Mouse (Mus musculus): ENCODE data around the gene Tbc1d24. TPM values are rescaled to one million over a fixed set of nuclear protein-coding genes. Genes with fewer than 3 reads are reported as not detected.
A peak's percentile ranks its signal among the peaks of the same experiment; 100 is the strongest.

Tbc1d24 gene
- polyA plus RNA-seq, 1 experiment from 2014 or later = 1.8 TPM

GRCm38 (mm10) chr17:24167891-24168505 is 37.4 kb downstream of the Tbc1d24 start:
- Histone ChIP-seq H3K9ac (replicated peaks; ENCODE audit: low read depth) (0 out of 2 replicates have a peak overlapping the region, but pooled peaks have one; percentile 94), H3K4me2 (replicated peaks; ENCODE audit: low read depth, low read length) (peak overlapping the region; percentile 89), H3K9me3 (ENCODE audit: low read length) (no peaks in the 10 kb centered on the region), H3K36me3 (ENCODE audit: insufficient read depth, low read length) (no peaks in the 10 kb centered on the region), H3K27ac (ENCODE audit: low read length) (peak overlapping the region; percentile 97), H3K4me3 (ENCODE audit: low read depth, low read length) (peak overlapping the region; percentile 68), H3K27me3 (replicated peaks; ENCODE audit: insufficient read depth, low read length) (no peaks in the 10 kb centered on the region), H3K4me1 (ENCODE audit: insufficient read depth, low read depth, low read length) (peaks cover 6% of the 10 kb centered on the region; the same call in 1 of the 2 replicates)
- 43% methylated on average over 7 of the region's 7 CpGs for WGBS
- no peak for TF ChIP-seq CTCF (IDR thresholded peaks at IDR 0.05)
- no peak for TF ChIP-seq EP300 (IDR thresholded peaks at IDR 0.05)
- DNase-seq (ENCODE audit: low spot score) (no peak), ATAC-seq (no peak)

- no peaks in the 10 kb centered on the region for H3K27me3 ChIP-seq (replicated peaks; ENCODE audit: insufficient read depth, low read length)
- H3K4me3 ChIP-seq (ENCODE audit: low read depth, low read length) = no peak overlapping the region
- H3K4me2 ChIP-seq (replicated peaks; ENCODE audit: low read depth, low read length) = peak overlapping the region; percentile 89; the same call in 1 of the 2 replicates
- H3K36me3 ChIP-seq (ENCODE audit: insufficient read depth, low read length) = no peaks in the 10 kb centered on the region
- H3K9ac ChIP-seq (replicated peaks; ENCODE audit: low read depth) = no peak overlapping the region
- no peaks in the 10 kb centered on the region for H3K9me3 ChIP-seq (ENCODE audit: low read length)
- TF ChIP-seq CTCF (IDR thresholded peaks at IDR 0.05) (no peak), EP300 (IDR thresholded peaks at IDR 0.05) (no peak)
- ATAC-seq (no peak), DNase-seq (ENCODE audit: low spot score) (no peak)
- H3K27ac ChIP-seq (ENCODE audit: low read length) = no peak overlapping the region
- 77% methylated on average over 6 of the region's 6 CpGs for WGBS
- H3K4me1 ChIP-seq (ENCODE audit: insufficient read depth, low read depth, low read length) = peaks cover 12% of the 10 kb centered on the region; the same call in 1 of the 2 replicates
These were observed 38.2 kb downstream of the Tbc1d24 start for GRCm38 (mm10) chr17:24167120-24167519.

GRCm38 (mm10) chr17:24164566-24165259 is 40.6 kb downstream of the Tbc1d24 start:
- Histone ChIP-seq H3K4me2 (replicated peaks; ENCODE audit: low read depth, low read length) (no peak overlapping the region), H3K36me3 (ENCODE audit: insufficient read depth, low read length) (no peaks in the 10 kb centered on the region), H3K4me1 (ENCODE audit: insufficient read depth, low read depth, low read length) (peaks cover 17% of the 10 kb centered on the region; the same call in 1 of the 2 replicates), H3K9me3 (ENCODE audit: low read length) (no peaks in the 10 kb centered on the region), H3K27me3 (replicated peaks; ENCODE audit: insufficient read depth, low read length) (no peaks in the 10 kb centered on the region), H3K27ac (ENCODE audit: low read length) (no peak overlapping the region), H3K4me3 (ENCODE audit: low read depth, low read length) (no peak overlapping the region), H3K9ac (replicated peaks; ENCODE audit: low read depth) (no peak overlapping the region)
- DNase-seq (ENCODE audit: low spot score) = peak; percentile 46
- peak; percentile 31 for TF ChIP-seq CTCF (IDR thresholded peaks at IDR 0.05)
- TF ChIP-seq EP300 (IDR thresholded peaks at IDR 0.05) = no peak
- no peak for ATAC-seq
- WGBS = 77% methylated on average over 9 of the region's 11 CpGs

- Histone ChIP-seq H3K4me1 (ENCODE audit: insufficient read depth, low read depth, low read length) (peaks cover 17% of the 10 kb centered on the region; the same call in 1 of the 2 replicates), H3K4me3 (ENCODE audit: low read depth, low read length) (peak within 1 kb of the TSS; percentile 62), H3K36me3 (ENCODE audit: insufficient read depth, low read length) (no peaks in the 10 kb centered on the region), H3K27me3 (replicated peaks; ENCODE audit: insufficient read depth, low read length) (no peaks in the 10 kb centered on the region), H3K9ac (replicated peaks; ENCODE audit: low read depth) (peak within 1 kb of the TSS; percentile 58), H3K4me2 (replicated peaks; ENCODE audit: low read depth, low read length) (peak within 1 kb of the TSS; percentile 88), H3K9me3 (ENCODE audit: low read length) (no peaks in the 10 kb centered on the region), H3K27ac (ENCODE audit: low read length) (peak within 1 kb of the TSS; percentile 79)
- WGBS = under 1% methylated on average over 47 of the region's 47 CpGs
- peak; percentile 91 for ATAC-seq
- TF ChIP-seq CTCF (IDR thresholded peaks at IDR 0.05) (no peak), EP300 (IDR thresholded peaks at IDR 0.05) (no peak)
- DNase-seq (ENCODE audit: low spot score) = peak; percentile 97
These were observed 42.0 kb downstream of the Tbc1d24 start, which contains the start of gene Amdhd2 for GRCm38 (mm10) chr17:24163176-24163962. TSS of gene Amdhd2 (minus strand) at chr17:24163766.

GRCm38 (mm10) chr17:24162584-24163175 is 42.7 kb downstream of the Tbc1d24 start:
- peak overlapping the region; percentile 58 for H3K9ac ChIP-seq (replicated peaks; ENCODE audit: low read depth)
- TF ChIP-seq CTCF (IDR thresholded peaks at IDR 0.05) (no peak), EP300 (IDR thresholded peaks at IDR 0.05) (no peak)
- no peaks in the 10 kb centered on the region for H3K9me3 ChIP-seq (ENCODE audit: low read length)
- peak overlapping the region; percentile 62 for H3K4me3 ChIP-seq (ENCODE audit: low read depth, low read length)
- ATAC-seq (no peak), DNase-seq (ENCODE audit: low spot score) (peak; percentile 70)
- 14% methylated on average over 17 of the region's 17 CpGs for WGBS
- H3K27me3 ChIP-seq (replicated peaks; ENCODE audit: insufficient read depth, low read length) = no peaks in the 10 kb centered on the region
- peaks cover 11% of the 10 kb centered on the region; the same call in 1 of the 2 replicates for H3K4me1 ChIP-seq (ENCODE audit: insufficient read depth, low read depth, low read length)
- H3K4me2 ChIP-seq (replicated peaks; ENCODE audit: low read depth, low read length) = peak overlapping the region; percentile 88
- H3K36me3 ChIP-seq (ENCODE audit: insufficient read depth, low read length) = no peaks in the 10 kb centered on the region
- peak overlapping the region; percentile 79 for H3K27ac ChIP-seq (ENCODE audit: low read length)

Measured in lung, postnatal 0 days (tissue).